Mouse (Mus musculus) erythroid progenitor cell, adult 5-6 weeks (primary cell): ENCODE data around the gene Fabp3. TPM values are rescaled to one million over a fixed set of nuclear protein-coding genes. Genes with fewer than 3 reads are reported as not detected.

Experiments
- ATAC-seq: replicated peaks from 2 replicates; pipeline ENCODE4 v1.8.0; 2016; ENCODE audit warnings: moderate number of reproducible peaks, mild to moderate bottlenecking, moderate TSS enrichment, inconsistent platforms; ENCODE audit not compliant: poor library complexity, low FRiP score, severe bottlenecking
- total RNA-seq, 2 experiments: library from RNA; stranded (forward) in 1 of 2; stranded (reverse) in 1 of 2; fragments of 150-400 nt in 1 of 2; fragments of 186-747, 209-891 nt in 1 of 2; gene quantifications; 2 replicates each; pipeline versions ENCODE4 v1.2.3 to v1.2.4; 2015 to 2017; ENCODE audit warnings: low replicate concordance in 2 of 2

Fabp3 gene
- total RNA-seq, 2 experiments from 2014 or later = not detected

DNA sequence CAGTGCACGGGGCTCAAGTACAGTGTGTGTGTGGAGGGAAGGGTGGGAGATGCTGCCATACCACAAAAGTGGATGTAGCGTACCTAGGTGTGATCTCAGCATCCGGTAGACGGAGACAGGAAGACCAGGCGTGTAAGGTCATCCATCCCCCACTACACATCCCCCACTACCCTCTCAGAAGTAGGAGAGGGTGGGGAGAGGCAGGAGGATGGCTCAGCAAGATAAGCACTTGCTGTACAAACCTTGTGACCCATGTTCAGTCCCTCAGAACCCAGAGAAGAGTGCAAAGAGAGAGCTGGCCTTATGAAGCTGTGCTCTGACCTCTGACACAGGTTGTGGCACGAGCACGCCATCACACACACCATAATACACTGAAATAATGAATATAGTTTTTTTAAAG lies 13.2 kb downstream of the Fabp3 start:
- ATAC-seq = no peak

DNA sequence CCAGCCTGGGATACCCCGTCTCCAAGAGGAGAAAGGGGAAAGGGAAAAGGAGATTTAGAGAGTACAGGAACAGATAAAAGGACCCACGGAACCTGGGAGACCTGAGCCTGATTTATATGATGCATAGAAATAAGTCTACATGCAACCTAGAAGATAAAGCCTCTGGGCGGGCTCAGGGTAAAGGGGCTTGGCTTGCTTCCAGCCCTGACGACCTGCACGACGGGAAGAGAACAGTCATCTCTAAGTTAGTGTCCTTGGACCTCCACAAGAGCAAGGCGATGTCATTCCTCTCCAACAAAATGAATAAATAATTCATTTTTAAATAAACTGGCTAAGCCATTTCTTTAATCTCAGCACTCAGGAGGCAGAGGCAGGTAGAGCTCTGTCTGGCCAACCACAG lies 14.2 kb downstream of the Fabp3 start:
- ATAC-seq = no peak

DNA sequence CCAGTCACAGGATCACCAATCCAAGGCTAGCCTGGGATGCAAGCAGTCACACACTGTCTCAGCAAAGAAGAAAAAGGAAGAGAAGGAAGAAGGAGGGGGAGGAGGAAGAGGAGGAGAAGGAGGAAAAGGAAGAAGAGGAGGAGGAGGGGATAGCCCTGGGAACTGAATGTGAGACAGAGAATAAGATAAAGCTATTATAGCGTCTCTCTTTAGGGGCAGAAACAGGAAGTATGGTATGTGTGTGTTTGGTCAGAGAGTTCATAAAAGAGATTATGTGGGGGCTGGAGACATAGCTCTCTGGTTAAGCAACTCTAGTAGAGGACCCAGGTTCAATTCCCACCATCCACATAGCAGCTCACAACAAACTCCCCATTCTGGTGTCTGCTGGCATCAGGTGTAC lies 14.8 kb downstream of the Fabp3 start:
- ATAC-seq = no peak

DNA sequence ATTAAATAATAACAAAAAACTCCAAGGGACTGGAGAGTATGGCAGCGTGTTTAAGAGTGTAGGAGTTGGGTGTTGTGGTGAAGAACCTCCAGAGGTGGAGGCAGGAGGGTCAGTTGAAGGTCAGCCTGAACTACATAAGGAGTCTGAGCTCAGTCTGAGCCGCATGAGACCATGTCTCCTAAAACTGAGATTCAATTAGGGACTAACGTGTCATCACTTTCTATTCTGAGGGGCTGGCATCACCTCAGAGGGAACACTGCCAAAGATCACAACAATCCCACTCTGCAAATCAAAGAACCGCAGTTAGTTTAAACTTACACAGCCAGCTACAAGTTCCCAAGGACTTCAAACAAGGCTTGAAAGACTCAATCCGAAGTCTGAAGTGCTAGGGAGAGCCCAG lies 15.2 kb downstream of the Fabp3 start:
- ATAC-seq = no peak

DNA sequence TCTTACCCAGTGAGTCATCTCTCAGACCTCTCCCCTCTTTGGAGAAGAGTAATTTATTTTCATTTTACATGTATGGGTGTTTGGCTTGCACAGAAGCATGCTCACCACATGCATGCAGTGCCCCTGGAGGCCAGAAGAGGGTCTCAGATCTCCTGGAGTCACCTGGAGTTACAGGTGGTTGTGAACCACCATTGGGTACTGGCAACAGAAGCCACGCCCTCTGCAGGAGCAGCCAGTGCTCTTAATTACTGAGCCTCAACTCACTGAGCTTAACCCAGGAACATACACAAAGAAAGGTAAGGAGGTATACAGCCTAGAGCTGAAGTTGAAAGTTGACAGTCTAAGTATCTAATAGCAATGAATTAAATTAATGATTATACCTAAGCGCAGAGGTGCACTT lies 17.1 kb downstream of the Fabp3 start:
- no peak for ATAC-seq

DNA sequence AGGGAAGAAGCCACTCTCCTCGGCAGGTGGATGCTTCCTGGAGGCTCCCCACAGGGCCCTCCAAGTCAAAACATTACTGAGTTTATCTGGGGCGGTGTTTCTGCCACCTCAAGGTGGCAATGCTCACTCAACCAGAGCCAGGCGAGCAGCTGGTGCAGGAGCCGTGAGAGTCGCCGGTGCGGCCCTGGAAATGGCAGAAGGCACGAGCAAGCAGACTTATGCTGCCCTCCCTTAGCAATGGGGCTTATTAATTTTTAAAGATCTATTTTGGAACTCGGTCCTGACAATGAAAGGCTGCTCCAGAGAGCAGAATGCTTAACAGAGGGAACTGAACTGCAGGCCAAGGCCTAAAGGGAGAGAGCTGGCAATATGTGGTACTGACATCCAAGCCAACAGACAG lies 19.0 kb downstream of the Fabp3 start:
- ATAC-seq = no peak

DNA sequence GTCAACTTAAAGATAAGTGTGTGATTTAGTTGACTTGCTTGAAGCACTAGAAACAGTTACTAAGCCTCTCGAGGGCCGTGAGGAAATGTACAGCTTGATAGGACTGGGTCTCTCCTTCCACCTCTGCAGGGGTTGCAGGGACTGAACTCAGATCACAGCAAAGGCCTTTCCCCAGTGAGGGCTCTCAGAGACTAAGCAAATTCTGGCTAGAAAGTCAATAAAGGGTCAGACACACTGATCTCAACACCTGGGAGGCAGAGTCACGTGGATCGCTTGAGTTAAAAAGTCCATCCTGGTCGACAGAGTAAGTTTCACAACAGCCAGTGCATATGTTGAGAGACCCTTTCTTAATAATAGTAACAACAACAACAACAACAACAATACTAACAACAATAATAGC lies 27.5 kb downstream of the Fabp3 start:
- no peak for ATAC-seq

DNA sequence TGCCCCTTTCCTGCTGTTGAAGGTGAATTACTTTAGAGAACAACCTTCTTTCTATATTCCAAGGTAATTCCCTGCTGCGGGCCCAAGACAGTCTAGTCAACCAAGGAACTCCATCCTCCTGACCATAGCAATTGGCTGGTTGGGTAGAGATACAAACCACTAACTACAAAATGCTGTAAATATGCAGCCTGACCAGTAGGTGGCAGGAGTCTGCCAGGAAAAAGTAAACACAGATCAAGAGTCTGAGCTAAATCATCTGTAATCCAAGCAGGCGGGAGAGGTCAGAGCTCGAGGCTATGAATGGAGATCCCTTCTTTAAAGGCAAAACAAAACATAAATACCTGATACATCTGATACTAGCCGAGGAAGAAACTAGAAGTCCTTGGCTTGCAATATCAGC lies 33.3 kb downstream of the Fabp3 start:
- peak; percentile 78 for ATAC-seq

DNA sequence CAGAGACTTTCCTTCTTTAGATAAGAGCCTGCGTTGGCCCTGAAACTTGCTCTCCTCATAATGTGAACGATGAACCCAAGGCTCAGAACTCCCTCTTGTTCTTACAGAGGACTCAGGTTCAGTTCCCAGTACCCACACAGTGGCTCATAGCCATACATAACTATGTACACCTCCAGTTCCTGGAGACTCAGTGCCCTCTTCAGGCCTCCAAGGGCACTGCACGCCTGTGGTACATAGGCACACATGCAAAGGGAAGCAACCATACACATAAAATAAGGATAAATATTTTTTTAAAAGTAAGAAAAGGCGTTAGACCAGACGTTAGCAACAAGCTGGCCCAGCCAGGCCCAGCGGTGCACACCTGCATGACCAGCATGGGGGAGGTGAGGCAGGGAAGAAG lies 41.3 kb downstream of the Fabp3 start:
- ATAC-seq = no peak

DNA sequence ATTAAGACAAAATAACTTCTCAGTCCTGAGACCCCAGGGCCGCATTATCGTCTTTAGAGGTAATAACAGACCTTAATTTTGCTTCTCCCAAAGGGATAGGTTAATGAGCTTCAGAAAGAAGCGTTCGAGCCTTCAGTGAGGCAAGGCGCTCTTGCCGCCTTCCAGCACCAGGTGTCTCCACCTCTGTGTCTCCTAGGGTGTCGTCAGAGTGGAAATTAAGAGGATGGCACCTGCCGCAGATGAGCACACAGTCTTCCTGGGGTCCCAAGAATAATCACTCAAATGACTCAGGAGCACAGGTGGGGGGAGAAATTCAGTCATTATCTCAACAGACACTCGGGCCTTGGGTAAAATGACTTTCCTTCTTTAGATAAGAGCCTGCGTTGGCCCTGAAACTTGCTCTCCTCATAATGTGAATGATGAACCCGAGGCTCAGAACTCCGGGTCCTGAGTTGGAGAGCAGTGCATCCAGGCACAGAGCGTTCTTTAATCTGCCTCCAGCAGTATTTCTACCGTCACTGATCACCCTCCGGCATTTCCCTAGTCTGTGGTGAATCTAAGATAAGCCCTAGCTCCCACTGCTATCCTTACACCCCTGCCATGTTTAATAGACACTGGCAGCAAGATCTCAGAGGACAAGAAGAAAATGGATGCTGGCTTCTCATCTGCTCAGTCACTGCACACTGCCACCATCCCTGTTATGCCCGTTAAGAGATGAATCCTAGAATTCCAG lies 42.5 kb downstream of the Fabp3 start:
- ATAC-seq = no peak

DNA sequence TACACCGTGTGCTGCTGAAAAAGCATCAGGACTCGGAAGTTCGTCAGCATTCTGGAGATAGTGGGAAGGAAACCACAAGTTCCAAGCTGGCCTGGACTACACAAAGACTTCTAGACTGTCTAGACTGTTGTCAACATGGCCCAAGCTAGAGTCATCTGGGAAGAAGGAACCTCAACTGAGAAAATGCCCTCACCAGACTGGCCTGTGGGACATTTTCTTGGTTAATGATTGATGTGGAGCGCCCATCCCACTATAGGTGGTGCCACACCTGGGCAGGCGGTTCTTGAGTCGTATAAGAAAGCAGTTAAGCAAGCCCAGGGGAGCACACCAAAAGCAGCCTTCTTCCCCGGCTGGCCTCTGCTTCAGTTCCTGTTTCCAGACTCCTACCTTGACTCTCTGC lies 44.2 kb downstream of the Fabp3 start:
- no peak for ATAC-seq

DNA sequence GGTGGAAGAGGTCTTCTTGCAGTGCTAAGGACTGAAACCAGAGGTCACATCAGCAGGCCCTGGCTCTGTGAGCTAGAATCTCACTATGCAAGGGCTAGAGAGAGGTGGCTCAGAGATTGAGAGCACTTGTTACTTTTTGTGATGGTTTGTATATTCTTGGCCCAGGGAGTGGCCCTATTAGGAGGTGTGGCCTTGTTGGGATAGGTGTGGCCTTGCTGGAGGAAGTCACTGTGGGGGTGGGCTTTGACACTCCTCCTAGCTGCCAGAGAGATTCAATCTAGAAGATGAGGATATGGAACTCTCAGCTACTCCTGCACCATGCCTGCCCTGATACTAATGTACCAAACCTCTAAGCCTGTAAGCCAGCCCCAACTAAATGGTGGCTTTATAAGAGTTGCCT lies 49.6 kb downstream of the Fabp3 start:
- no peak for ATAC-seq

DNA sequence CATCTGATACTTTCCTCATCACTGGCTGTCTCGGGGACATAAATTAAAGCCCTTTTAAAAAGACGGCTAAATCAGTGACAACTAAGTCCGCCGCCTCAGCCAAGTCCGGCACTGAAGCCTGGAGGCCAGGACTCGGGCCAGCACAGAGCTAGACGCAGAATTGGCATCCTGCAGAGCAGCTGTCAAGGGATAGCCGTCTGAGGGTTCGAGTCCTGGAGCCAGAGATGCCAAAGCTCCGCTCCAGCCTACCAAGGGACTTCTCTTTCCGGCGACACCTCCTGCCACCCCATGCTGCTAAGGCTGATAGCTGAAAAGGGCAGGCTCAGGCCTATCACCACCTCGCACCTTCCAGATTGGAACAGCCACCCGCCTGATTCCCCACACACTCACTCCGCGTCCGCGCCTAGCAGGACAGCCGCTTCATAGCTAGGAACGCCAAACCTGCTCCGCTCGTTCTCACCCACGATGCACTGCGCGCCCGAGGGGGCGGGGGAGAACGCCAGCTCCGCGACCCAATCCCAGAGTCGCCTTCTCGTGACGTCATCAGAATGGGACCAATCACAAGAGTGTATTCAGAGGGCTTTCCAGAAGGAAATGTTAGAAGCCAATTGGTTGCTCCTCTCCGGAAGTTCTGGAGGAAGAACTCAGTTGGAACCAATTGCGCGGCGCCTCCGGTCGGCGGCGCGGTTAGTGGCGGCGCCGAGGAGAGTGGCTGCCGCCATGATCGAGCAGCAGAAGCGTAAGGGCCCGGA lies 51.3 kb downstream of the Fabp3 start, which contains the start of the genes Zcchc17 and Snrnp40:
Gene Zcchc17, minus strand, starts transcription at position 458 of the 752 bp plus-strand sequence.
Gene Snrnp40, plus strand, starts transcription at position 647 of the 752 bp plus-strand sequence.
- peak; percentile 95 for ATAC-seq

DNA sequence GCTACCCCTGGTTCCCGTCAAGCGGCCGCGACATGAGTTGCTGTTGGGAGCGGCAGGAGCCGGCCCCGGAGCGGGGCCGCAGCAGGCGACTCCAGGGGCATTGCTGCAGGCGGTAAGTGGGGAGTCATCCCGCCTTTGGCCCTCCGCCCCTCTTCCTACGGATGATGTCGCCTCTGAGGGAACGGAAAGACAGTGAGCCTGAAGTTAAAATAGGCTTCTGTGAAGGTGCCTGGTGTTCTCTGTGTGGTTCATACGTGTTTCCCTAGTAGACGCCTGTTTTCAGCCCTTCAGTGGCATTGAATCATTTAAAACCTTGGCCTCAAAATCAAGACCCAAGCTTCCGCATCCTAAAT lies 51.8 kb downstream of the Fabp3 start:
- ATAC-seq = no peak; the same call in 1 of the 2 replicates

Other genes with a start within 250 kb of the Fabp3 start
- 44.7 and 45.3 TPM in 2 replicates for gene Pef1, start 206.0 kb upstream of the Fabp3 start, total RNA-seq (2015; ENCODE audit: low replicate concordance)
- gene Pef1, start 206.0 kb upstream of the Fabp3 start, total RNA-seq (2017; ENCODE audit: low replicate concordance) = 8.9 and 10.3 TPM in 2 replicates
- not detected in 2 replicates for gene Hcrtr1, start 169.2 kb upstream of the Fabp3 start, total RNA-seq (2015; ENCODE audit: low replicate concordance)
- gene Hcrtr1, start 169.2 kb upstream of the Fabp3 start, total RNA-seq (2017; ENCODE audit: low replicate concordance) = not detected in 2 replicates
- 199 and 217 TPM in 2 replicates for gene Tinagl1, start 133.5 kb upstream of the Fabp3 start, total RNA-seq (2015; ENCODE audit: low replicate concordance)
- 249 and 265 TPM in 2 replicates for gene Tinagl1, start 133.5 kb upstream of the Fabp3 start, total RNA-seq (2017; ENCODE audit: low replicate concordance)
- not detected in 2 replicates for gene Gm853, start 86.2 kb upstream of the Fabp3 start, total RNA-seq (2015; ENCODE audit: low replicate concordance)
- gene Gm853, start 86.2 kb upstream of the Fabp3 start, total RNA-seq (2017; ENCODE audit: low replicate concordance) = not detected in 2 replicates
- not detected in 2 replicates for gene Serinc2, start 29.4 kb upstream of the Fabp3 start, total RNA-seq (2015; ENCODE audit: low replicate concordance)
- gene Serinc2, start 29.4 kb upstream of the Fabp3 start, total RNA-seq (2017; ENCODE audit: low replicate concordance) = not detected in 2 replicates
- gene Gm10570, start 79 bp downstream of the Fabp3 start, total RNA-seq (2015; ENCODE audit: low replicate concordance) = not detected in 2 replicates
- gene Gm10570, start 79 bp downstream of the Fabp3 start, total RNA-seq (2017; ENCODE audit: low replicate concordance) = not detected in 2 replicates
- gene Zcchc17, start 51.3 kb downstream of the Fabp3 start, total RNA-seq (2015; ENCODE audit: low replicate concordance) = 15.5 and 19.1 TPM in 2 replicates
- gene Zcchc17, start 51.3 kb downstream of the Fabp3 start, total RNA-seq (2017; ENCODE audit: low replicate concordance) = 30.3 and 54.2 TPM in 2 replicates
- gene Snrnp40, start 51.5 kb downstream of the Fabp3 start, total RNA-seq (2015; ENCODE audit: low replicate concordance) = 35.0 and 69.6 TPM in 2 replicates
- gene Snrnp40, start 51.5 kb downstream of the Fabp3 start, total RNA-seq (2017; ENCODE audit: low replicate concordance) = 25.1 and 58.9 TPM in 2 replicates